Mouse (Mus musculus): ENCODE results near the gene Tctex1d2. TPM values are rescaled to one million over a fixed set of nuclear protein-coding genes. Genes with fewer than 3 reads are reported as not detected.
"Not testable (repeated sequence)": the region's sequence is repeated elsewhere in the genome, so short reads cannot be mapped to it uniquely, and the experiment has no call there.

Tctex1d2 gene
- polyA plus RNA-seq, 1 experiment from 2014 or later = 39.0 TPM

DNA sequence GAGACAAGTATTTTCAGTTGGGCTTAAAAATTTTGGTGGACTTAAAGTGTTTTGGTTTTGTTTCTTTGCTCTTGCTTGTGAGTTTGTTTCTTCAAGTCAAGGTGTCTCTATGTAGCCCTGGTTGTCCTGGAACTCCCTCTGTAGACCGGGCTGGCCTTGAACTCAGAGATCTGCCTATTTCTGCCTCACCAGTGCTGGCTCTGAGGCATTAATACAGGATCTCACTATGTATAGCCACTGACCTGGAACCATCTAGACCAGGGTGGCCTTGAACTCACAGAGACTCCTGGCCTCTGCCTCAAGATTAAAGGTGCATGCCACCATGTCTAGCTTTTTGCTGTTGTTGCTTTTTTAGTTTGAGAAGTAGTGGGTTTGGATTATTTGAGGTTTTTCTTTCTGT, 12.4 kb downstream of the Tctex1d2 start:
- H3K4me3 ChIP-seq (replicated peaks) = peak overlapping the region; percentile 84
- no peaks in the 10 kb centered on the region for H3K9me3 ChIP-seq (replicated peaks)
- H3K27me3 ChIP-seq = no peaks in the 10 kb centered on the region
- no peaks in the 10 kb centered on the region for H3K36me3 ChIP-seq
- WGBS = 93% methylated on average over 1 of the region's 1 CpGs
- H3K4me2 ChIP-seq (replicated peaks) = peak overlapping the region; percentile 80
- no peak for ATAC-seq (ENCODE audit: insufficient number of reproducible peaks, low FRiP score, low TSS enrichment, low read depth)
- H3K4me1 ChIP-seq = peaks cover 14% of the 10 kb centered on the region
- H3K9ac ChIP-seq = no peak overlapping the region
- no peak overlapping the region for H3K27ac ChIP-seq (replicated peaks)

DNA sequence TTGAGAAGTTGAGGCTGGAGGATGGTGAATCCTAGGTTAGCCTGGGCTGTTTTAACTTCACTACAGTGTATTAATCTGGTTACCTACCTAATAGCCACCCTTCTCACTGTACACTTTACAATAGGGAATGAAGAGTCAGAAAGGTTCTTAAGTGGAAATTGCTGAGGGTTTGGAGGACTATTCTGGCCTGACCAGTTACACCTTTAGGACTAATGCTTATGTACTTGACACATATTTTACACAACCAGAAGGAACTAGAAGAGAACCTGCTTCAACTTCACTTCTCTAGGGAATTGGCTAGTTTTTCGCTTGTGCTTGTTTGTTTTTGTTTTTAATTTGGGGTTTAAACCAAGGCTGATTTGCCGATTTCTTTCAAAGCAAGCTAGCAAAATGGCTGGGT, 13.6 kb downstream of the Tctex1d2 start:
- Histone ChIP-seq H3K4me1 (peaks cover 14% of the 10 kb centered on the region), H3K4me2 (replicated peaks) (no peak overlapping the region), H3K27ac (replicated peaks) (no peak overlapping the region), H3K9ac (no peak overlapping the region), H3K36me3 (no peaks in the 10 kb centered on the region), H3K27me3 (no peaks in the 10 kb centered on the region), H3K9me3 (replicated peaks) (no peaks in the 10 kb centered on the region), H3K4me3 (replicated peaks) (no peak overlapping the region)
- WGBS = 67% methylated on average over 2 of the region's 2 CpGs
- ATAC-seq (ENCODE audit: insufficient number of reproducible peaks, low FRiP score, low TSS enrichment, low read depth) = no peak

DNA sequence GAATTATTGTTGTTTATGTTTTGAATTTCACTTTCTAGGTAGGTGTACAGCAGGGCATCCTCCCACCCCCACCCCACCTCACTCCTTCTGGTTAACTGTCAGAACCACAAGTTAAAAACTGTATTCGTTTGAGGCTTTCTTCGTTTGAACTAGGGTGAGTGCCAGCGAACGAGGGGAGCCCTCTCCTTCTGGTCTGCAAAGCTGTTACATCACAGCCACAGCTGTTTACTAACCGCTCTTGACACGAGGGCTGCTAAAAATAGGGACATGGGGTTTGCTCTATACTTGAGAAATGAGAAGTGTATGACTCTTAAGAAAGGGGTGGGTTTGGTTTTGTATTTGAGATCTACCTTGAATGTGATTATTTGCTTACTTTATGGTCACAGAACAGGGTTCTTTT, 14.6 kb downstream of the Tctex1d2 start:
- H3K4me2 ChIP-seq (replicated peaks) = no peak overlapping the region
- H3K27ac ChIP-seq (replicated peaks) = no peak overlapping the region
- H3K4me1 ChIP-seq = peaks cover 14% of the 10 kb centered on the region
- H3K9ac ChIP-seq = no peak overlapping the region
- H3K27me3 ChIP-seq = no peaks in the 10 kb centered on the region
- no peak overlapping the region for H3K4me3 ChIP-seq (replicated peaks)
- no peaks in the 10 kb centered on the region for H3K9me3 ChIP-seq (replicated peaks)
- 52% methylated on average over 6 of the region's 6 CpGs for WGBS
- no peaks in the 10 kb centered on the region for H3K36me3 ChIP-seq
- no peak for ATAC-seq (ENCODE audit: insufficient number of reproducible peaks, low FRiP score, low TSS enrichment, low read depth)

DNA sequence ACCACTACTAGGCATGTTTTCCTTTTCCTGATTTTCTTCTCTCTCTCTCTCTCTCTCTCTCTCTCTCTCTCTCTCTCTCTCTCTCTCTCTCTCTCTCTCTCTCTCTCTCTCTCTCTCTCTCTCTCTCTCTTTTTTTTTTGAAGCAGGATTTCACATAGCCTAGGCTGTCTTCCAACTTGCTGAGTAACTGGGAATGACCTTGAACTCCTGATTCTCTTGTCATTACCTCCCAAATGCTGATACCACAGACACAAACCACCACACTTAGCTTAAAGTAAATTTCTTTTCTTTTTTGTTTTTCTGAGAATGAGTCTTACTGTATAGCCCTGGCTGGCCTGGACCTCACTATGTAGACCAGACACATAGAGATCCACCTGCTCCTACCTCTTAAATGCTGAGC, 15.2 kb downstream of the Tctex1d2 start:
- H3K9me3 ChIP-seq (replicated peaks) = no peaks in the 10 kb centered on the region
- H3K4me1 ChIP-seq = peaks cover 13% of the 10 kb centered on the region
- no peaks in the 10 kb centered on the region for H3K27me3 ChIP-seq
- H3K9ac ChIP-seq = no peak overlapping the region
- no peak overlapping the region for H3K4me2 ChIP-seq (replicated peaks)
- H3K27ac ChIP-seq (replicated peaks) = no peak overlapping the region
- H3K36me3 ChIP-seq = no peaks in the 10 kb centered on the region
- no peak overlapping the region for H3K4me3 ChIP-seq (replicated peaks)
- ATAC-seq (ENCODE audit: insufficient number of reproducible peaks, low FRiP score, low TSS enrichment, low read depth) = no peak

DNA sequence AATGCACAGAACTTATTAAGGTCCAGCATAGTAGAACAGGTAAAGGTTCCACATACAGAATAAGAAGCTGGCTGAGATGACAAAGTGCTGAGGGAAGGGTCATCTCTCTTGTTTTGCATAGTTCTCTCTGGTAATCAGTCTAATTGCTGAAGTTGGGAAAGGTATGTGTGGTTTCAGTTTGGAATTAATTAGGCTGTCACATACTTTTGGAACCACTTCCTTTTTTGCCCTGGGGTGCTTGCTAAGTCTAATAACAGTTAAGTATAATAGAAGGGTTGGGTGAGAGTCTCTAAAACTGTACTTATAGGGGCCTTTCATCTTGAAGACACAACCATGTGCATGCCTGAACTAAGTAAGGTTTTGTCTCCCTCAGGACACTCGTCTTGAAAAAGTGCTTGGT, 17.2 kb downstream of the Tctex1d2 start:
- no peak overlapping the region for H3K4me3 ChIP-seq (replicated peaks)
- peaks cover 6% of the 10 kb centered on the region for H3K4me1 ChIP-seq
- H3K9ac ChIP-seq = no peak overlapping the region
- no peaks in the 10 kb centered on the region for H3K9me3 ChIP-seq (replicated peaks)
- 22% methylated on average over 1 of the region's 1 CpGs for WGBS
- no peak overlapping the region for H3K4me2 ChIP-seq (replicated peaks)
- no peak for ATAC-seq (ENCODE audit: insufficient number of reproducible peaks, low FRiP score, low TSS enrichment, low read depth)
- no peaks in the 10 kb centered on the region for H3K36me3 ChIP-seq
- H3K27ac ChIP-seq (replicated peaks) = no peak overlapping the region
- H3K27me3 ChIP-seq = no peaks in the 10 kb centered on the region

DNA sequence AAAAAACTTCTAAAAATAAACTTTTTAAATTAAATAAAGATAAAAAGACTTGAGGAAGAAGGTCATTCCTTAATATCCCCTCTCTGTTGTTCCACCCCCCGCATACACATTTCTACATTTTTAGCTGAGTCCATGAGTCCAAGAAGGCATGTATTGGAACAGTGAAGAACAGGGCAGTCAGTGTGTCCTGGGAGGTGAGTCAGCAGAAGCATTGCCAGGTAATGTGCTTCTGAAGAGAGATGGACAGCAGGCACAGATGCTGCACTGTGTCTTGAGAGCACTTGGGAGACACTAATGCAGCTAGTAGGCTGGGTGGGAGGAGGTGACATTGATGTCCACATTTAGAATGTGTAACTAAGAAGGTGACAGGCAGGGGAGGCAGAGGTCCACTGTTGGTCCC, 17.8 kb downstream of the Tctex1d2 start:
- no peak overlapping the region for H3K9ac ChIP-seq
- no peak overlapping the region for H3K27ac ChIP-seq (replicated peaks)
- no peaks in the 10 kb centered on the region for H3K36me3 ChIP-seq
- no peak for ATAC-seq (ENCODE audit: insufficient number of reproducible peaks, low FRiP score, low TSS enrichment, low read depth)
- 88% methylated on average over 1 of the region's 1 CpGs for WGBS
- no peaks in the 10 kb centered on the region for H3K27me3 ChIP-seq
- H3K4me3 ChIP-seq (replicated peaks) = no peak overlapping the region
- H3K4me2 ChIP-seq (replicated peaks) = no peak overlapping the region
- no peaks in the 10 kb centered on the region for H3K9me3 ChIP-seq (replicated peaks)
- no peaks in the 10 kb centered on the region for H3K4me1 ChIP-seq

DNA sequence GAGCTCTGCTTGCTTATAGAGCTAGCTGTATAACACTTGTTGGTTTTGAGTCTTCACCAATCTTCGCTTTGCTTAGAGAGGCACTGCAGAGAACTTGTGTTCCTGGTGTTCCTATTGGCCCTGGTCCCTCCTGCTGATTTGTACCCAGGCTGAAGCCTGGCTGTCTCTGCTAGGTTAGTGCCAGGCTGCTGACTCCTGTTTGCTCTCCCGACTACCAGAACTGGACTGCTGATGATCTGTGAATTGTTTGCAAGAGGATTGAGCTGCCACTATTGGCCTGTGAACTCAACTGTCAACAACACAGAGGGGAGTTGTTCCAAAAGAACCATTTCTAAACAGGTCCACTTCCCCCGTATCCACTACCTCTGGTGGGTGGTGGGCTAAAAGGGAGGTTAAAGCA, 21.9 kb downstream of the Tctex1d2 start:
- Histone ChIP-seq H3K9ac (no peak overlapping the region), H3K27me3 (no peaks in the 10 kb centered on the region), H3K9me3 (replicated peaks) (no peaks in the 10 kb centered on the region), H3K4me1 (no peaks in the 10 kb centered on the region), H3K36me3 (no peaks in the 10 kb centered on the region), H3K4me3 (replicated peaks) (no peak overlapping the region), H3K27ac (replicated peaks) (no peak overlapping the region), H3K4me2 (replicated peaks) (no peak overlapping the region)
- ATAC-seq (ENCODE audit: insufficient number of reproducible peaks, low FRiP score, low TSS enrichment, low read depth) = no peak
- 91% methylated on average over 3 of the region's 3 CpGs for WGBS

DNA sequence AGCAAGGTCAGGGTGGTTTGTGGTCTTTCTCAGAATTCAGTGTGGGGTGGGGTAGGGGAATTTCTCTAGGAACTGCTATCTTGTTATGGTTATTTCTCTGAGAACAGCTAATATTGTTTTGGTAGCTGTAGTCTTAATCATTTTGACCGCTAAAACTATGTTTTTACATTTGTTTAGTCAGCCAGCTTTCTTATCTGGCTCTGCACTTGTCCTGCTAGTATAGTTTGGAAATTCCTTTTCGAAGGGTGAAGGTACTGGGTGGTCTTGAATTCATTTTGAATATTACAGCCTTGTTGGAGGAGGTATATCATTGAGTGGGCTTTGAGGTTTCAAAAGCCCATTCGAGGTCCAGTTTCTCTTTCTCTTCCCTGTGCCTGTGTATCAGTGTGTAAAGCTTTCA, 25.1 kb downstream of the Tctex1d2 start:
- H3K36me3 ChIP-seq; H3K4me1 ChIP-seq; H3K9me3 ChIP-seq (replicated peaks); H3K27me3 ChIP-seq; H3K4me2 ChIP-seq (replicated peaks); H3K9ac ChIP-seq; H3K4me3 ChIP-seq (replicated peaks); ATAC-seq (ENCODE audit: insufficient number of reproducible peaks, low FRiP score, low TSS enrichment, low read depth); H3K27ac ChIP-seq (replicated peaks): not testable (repeated sequence)
- 91% methylated on average over 3 of the region's 3 CpGs for WGBS

DNA sequence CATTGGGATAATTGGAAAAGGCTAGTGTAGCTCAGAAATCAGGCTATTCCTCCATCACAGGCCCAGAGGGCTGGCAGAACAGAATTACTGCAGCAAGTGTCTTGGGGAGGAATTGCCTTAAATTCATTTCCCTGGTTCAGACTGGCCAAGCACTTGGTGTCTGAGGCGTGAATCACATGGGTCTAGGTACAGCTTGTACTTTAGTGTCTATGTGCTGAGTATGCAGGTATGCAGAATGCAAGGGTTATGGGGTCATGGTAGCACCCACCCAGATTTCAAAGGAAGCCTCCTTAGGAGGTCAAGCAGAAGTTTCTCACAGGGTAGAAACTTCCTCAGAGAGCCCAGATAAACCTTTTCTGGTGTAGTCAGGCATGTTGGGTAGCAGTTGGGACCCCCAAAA, 26.1 kb downstream of the Tctex1d2 start:
- Histone ChIP-seq H3K9ac (no peak overlapping the region), H3K27me3 (no peaks in the 10 kb centered on the region), H3K36me3 (no peaks in the 10 kb centered on the region), H3K4me1 (no peaks in the 10 kb centered on the region), H3K4me2 (replicated peaks) (no peak overlapping the region), H3K4me3 (replicated peaks) (no peak overlapping the region), H3K9me3 (replicated peaks) (no peaks in the 10 kb centered on the region), H3K27ac (replicated peaks) (no peak overlapping the region)
- ATAC-seq (ENCODE audit: insufficient number of reproducible peaks, low FRiP score, low TSS enrichment, low read depth) = no peak
- WGBS = 85% methylated on average over 1 of the region's 1 CpGs

DNA sequence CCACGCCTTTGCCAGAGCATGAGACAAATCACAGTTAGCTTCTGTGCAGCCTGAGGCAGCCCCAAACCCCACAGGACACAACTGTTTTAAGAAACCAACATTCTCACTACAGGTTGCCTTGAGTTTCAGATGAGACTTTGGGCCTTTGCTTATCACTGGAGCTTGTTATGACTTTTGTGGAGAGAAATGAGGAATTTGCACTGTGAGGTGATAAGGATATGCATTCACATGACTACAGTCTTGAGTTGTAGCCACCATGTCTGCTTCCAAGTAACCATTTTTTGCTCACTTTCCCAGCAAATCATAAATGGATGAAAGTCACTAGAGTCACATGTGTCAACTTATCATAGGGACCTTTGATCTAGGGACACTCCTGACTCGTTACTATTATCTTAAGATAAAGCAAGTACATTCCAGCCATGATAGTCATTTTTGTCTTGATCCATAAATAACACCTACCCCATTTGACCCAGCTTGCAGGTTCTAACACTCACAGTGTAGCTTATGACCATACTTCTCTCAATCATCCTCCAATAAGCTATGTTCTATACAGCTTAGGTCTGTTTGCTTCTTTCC, 27.1 kb downstream of the Tctex1d2 start:
- Histone ChIP-seq H3K27ac (replicated peaks) (no peak overlapping the region), H3K4me3 (replicated peaks) (no peak overlapping the region), H3K36me3 (no peaks in the 10 kb centered on the region), H3K27me3 (no peaks in the 10 kb centered on the region), H3K4me2 (replicated peaks) (no peak overlapping the region), H3K9me3 (replicated peaks) (no peaks in the 10 kb centered on the region), H3K4me1 (no peaks in the 10 kb centered on the region), H3K9ac (no peak overlapping the region)
- no peak for ATAC-seq (ENCODE audit: insufficient number of reproducible peaks, low FRiP score, low TSS enrichment, low read depth)
- WGBS = 83% methylated on average over 2 of the region's 2 CpGs

DNA sequence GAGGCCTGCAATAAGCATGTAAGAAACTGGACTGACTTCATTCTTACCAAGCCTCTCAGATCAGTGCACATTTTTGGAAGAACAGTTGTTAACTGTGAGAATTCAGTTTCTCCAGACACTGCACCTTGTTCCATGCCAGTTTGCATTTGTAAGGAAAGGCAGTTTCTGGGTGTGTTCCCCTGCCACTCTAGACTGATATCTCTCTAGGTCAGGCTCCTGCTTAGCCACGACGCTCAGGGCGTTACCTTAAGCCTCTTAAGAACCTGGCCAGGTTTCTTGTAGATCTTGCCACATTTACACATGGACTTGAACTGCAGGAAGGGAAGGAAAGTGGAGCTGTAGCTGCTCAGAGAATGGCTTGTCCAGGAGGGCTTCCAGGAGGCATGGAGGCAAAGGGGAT, 30.2 kb downstream of the Tctex1d2 start:
- Histone ChIP-seq H3K4me1 (peaks cover 1% of the 10 kb centered on the region; the same call in 1 of the 2 replicates), H3K27me3 (no peaks in the 10 kb centered on the region), H3K27ac (replicated peaks) (no peak overlapping the region), H3K9me3 (replicated peaks) (no peaks in the 10 kb centered on the region), H3K4me3 (replicated peaks) (no peak overlapping the region), H3K9ac (no peak overlapping the region), H3K4me2 (replicated peaks) (no peak overlapping the region), H3K36me3 (0 out of 2 replicates have a peak, but pooled peaks cover 9% of the 10 kb centered on the region)
- no peak for ATAC-seq (ENCODE audit: insufficient number of reproducible peaks, low FRiP score, low TSS enrichment, low read depth)
- WGBS = 79% methylated on average over 3 of the region's 3 CpGs

DNA sequence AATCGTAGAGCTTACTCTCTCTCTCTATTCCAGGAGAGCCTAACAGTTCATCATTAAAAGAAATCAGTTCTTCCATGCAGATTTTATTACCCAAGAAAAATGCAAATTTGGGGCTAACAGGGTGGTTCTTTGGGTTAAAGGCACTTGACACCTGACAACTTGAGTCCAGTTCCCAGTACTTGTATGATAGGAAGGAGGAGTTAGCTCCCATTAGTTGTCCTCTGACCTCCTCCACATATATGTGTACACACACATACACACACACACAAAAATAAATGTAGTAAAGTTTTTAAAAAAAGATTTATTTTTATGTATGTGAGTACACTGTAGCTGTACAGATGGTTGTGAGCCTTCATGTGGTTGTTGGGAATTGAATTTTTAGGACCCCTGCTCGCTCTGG, 30.6 kb downstream of the Tctex1d2 start:
- Histone ChIP-seq H3K36me3 (0 out of 2 replicates have a peak, but pooled peaks cover 9% of the 10 kb centered on the region), H3K9ac (no peak overlapping the region), H3K27me3 (no peaks in the 10 kb centered on the region), H3K27ac (replicated peaks) (no peak overlapping the region), H3K4me3 (replicated peaks) (no peak overlapping the region), H3K4me1 (peaks cover 3% of the 10 kb centered on the region; the same call in 1 of the 2 replicates), H3K9me3 (replicated peaks) (no peaks in the 10 kb centered on the region), H3K4me2 (replicated peaks) (no peak overlapping the region)
- no peak for ATAC-seq (ENCODE audit: insufficient number of reproducible peaks, low FRiP score, low TSS enrichment, low read depth)
- WGBS = 95% methylated on average over 2 of the region's 2 CpGs
